Mouse (Mus musculus): ENCODE measurements around the gene Ovol1. TPM values are rescaled to one million over a fixed set of nuclear protein-coding genes. Genes with fewer than 3 reads are reported as not detected.
A peak's percentile ranks its signal among the peaks of the same experiment; 100 is the strongest.

The Ovol1 gene
- polyA plus RNA-seq, 1 experiment from 2014 or later = 1.6 TPM

GRCm38 (mm10) chr19:5589159-5589558, 28.7 kb upstream of the Ovol1 start:
- no peaks in the 10 kb centered on the region for H3K4me1 ChIP-seq
- no peaks in the 10 kb centered on the region for H3K36me3 ChIP-seq
- H3K9me3 ChIP-seq = no peaks in the 10 kb centered on the region
- no peak overlapping the region for H3K4me3 ChIP-seq
- no peak overlapping the region for H3K27ac ChIP-seq
- H3K9ac ChIP-seq = no peak overlapping the region
- WGBS = 76% methylated on average over 9 of the region's 9 CpGs
- H3K4me2 ChIP-seq (replicated peaks) = no peak overlapping the region
- H3K27me3 ChIP-seq = no peaks in the 10 kb centered on the region
- ATAC-seq (ENCODE audit: insufficient number of reproducible peaks, insufficient read depth, low FRiP score, low TSS enrichment) = no peak

DNA sequence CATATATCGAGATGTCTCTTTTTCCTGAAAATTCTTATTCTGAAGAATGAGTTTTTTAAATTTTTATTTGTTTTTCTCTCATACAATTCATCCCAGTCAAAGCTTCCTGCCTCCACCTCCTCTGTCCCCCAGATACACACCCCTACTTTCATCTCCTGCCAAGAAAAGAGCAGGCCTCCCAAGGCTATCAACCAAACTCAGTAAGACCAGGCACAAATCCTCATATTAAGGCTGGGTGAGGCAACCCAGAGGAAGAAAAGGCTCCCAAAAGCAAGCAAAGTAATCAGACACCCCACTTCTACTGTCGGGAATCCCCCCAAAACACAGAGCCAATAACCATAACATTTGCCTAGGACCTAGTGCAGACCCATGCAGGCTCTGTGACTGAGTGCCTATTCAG, 21.5 kb upstream of the Ovol1 start:
- WGBS = 82% methylated on average over 2 of the region's 2 CpGs
- no peaks in the 10 kb centered on the region for H3K4me1 ChIP-seq
- H3K9me3 ChIP-seq = no peaks in the 10 kb centered on the region
- ATAC-seq (ENCODE audit: insufficient number of reproducible peaks, insufficient read depth, low FRiP score, low TSS enrichment) = no peak
- no peak overlapping the region for H3K9ac ChIP-seq
- no peaks in the 10 kb centered on the region for H3K36me3 ChIP-seq
- H3K27ac ChIP-seq = no peak overlapping the region
- H3K27me3 ChIP-seq = no peaks in the 10 kb centered on the region
- no peak overlapping the region for H3K4me2 ChIP-seq (replicated peaks)
- H3K4me3 ChIP-seq = no peak overlapping the region

GRCm38 (mm10) chr19:5580776-5581175, 20.3 kb upstream of the Ovol1 start:
- Histone ChIP-seq H3K27ac (no peak overlapping the region), H3K9ac (no peak overlapping the region), H3K4me3 (no peak overlapping the region), H3K4me1 (no peaks in the 10 kb centered on the region), H3K36me3 (no peaks in the 10 kb centered on the region), H3K27me3 (no peaks in the 10 kb centered on the region), H3K4me2 (replicated peaks) (no peak overlapping the region), H3K9me3 (no peaks in the 10 kb centered on the region)
- no peak for ATAC-seq (ENCODE audit: insufficient number of reproducible peaks, insufficient read depth, low FRiP score, low TSS enrichment)
- 85% methylated on average over 6 of the region's 6 CpGs for WGBS

DNA sequence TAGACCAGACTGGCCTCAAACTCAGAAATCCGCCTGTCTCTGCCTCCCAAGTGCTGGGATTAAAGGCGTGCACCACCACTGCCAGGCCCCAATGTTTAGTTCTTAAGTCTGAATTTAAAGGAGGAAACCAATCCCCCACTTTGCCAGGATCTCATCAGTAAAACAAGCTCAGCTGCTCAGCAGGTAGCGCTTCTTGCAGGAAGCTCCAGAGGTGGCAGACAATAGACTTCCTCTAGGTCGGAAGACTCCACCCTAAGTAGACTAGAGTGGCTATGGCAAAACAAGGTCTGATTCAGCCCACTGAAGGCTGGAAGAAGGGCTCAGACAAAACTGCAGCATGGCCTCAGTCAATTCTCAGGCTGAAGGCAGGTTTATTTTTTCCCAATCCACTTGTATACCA, 19.5 kb upstream of the Ovol1 start:
- Histone ChIP-seq H3K9me3 (no peaks in the 10 kb centered on the region), H3K36me3 (no peaks in the 10 kb centered on the region), H3K4me2 (replicated peaks) (no peak overlapping the region), H3K4me1 (no peaks in the 10 kb centered on the region), H3K27ac (no peak overlapping the region), H3K27me3 (no peaks in the 10 kb centered on the region), H3K4me3 (no peak overlapping the region), H3K9ac (no peak overlapping the region)
- WGBS = 74% methylated on average over 4 of the region's 4 CpGs
- ATAC-seq (ENCODE audit: insufficient number of reproducible peaks, insufficient read depth, low FRiP score, low TSS enrichment) = no peak

GRCm38 (mm10) chr19:5575336-5575735, 14.9 kb upstream of the Ovol1 start:
- no peak for ATAC-seq (ENCODE audit: insufficient number of reproducible peaks, insufficient read depth, low FRiP score, low TSS enrichment)
- Histone ChIP-seq H3K4me3 (no peak overlapping the region), H3K4me1 (no peaks in the 10 kb centered on the region), H3K27me3 (peaks cover 3% of the 10 kb centered on the region; the same call in 1 of the 2 replicates), H3K27ac (no peak overlapping the region), H3K9me3 (no peaks in the 10 kb centered on the region), H3K36me3 (no peaks in the 10 kb centered on the region), H3K4me2 (replicated peaks) (no peak overlapping the region), H3K9ac (no peak overlapping the region)
- 88% methylated on average over 1 of the region's 1 CpGs for WGBS

DNA sequence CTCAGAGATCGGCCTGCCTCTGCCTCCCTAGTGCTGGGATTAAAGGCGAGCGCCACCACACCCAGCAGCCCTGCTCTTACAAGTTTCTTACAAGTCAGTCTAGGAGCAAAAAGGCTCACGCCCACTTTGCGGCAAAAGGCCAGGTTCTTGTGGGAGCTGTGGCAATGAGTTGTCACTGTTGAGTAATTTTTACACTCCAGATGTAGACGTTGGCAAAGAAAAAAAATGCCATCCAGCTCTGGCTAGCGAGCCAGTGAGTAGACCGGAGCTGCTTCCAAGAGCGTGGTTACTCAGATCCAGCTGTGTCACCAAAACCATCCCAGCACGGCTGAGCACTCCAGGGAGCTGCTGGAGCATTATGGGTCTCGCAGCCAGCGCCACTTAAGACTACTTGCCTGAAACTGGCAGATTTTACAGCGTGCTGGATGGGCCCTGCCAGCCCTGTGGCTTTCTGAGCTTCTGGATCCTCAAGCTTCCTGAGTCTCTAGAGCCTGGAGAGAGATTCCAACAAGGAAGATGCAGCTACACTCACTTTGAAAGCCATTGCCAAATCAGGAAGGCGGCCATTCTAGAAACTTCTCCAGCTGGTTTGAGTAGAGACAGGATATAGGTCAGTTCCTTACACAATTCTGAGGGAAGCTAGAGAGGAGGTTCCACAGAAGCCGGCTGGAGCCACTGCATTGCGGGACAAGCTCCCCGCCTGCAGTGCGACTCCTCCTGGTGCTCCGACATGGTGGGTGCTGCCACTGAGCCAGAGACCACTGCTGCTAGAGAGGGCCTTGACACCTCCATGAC, 12.1 kb upstream of the Ovol1 start:
- Histone ChIP-seq H3K9me3 (no peaks in the 10 kb centered on the region), H3K4me1 (peaks cover 9% of the 10 kb centered on the region), H3K9ac (no peak overlapping the region), H3K4me3 (no peak overlapping the region), H3K27me3 (peaks cover 3% of the 10 kb centered on the region; the same call in 1 of the 2 replicates), H3K4me2 (replicated peaks) (no peak overlapping the region), H3K36me3 (no peaks in the 10 kb centered on the region), H3K27ac (no peak overlapping the region)
- no peak for ATAC-seq (ENCODE audit: insufficient number of reproducible peaks, insufficient read depth, low FRiP score, low TSS enrichment)
- 85% methylated on average over 19 of the region's 19 CpGs for WGBS

DNA sequence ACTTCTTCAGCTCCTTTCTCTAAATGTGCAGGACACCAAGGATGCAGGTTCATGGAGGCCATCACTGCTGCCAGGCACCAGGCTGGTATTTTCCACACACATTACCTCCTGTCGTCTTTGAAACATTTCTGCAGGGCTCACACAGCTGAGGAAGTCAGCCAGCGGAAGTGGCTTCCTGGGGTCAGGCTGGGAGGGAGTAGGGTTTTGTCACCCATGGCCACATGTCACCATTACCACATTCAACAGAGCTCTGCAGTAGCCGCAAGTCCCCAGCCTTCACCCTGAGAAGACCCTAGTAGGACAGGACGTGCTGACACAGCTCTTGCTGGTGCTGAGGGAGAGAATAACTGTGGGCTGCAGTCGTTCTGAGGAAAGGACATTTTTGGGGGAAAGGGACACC, 11.4 kb upstream of the Ovol1 start:
- 74% methylated on average over 5 of the region's 5 CpGs for WGBS
- no peak overlapping the region for H3K9ac ChIP-seq

GRCm38 (mm10) chr19:5570353-5571246, 10.2 kb upstream of the Ovol1 start:
- Histone ChIP-seq H3K4me3 (no peak overlapping the region), H3K9me3 (no peaks in the 10 kb centered on the region), H3K4me1 (peaks cover 16% of the 10 kb centered on the region), H3K27ac (no peak overlapping the region), H3K27me3 (peaks cover 16% of the 10 kb centered on the region), H3K9ac (no peak overlapping the region), H3K4me2 (replicated peaks) (no peak overlapping the region), H3K36me3 (no peaks in the 10 kb centered on the region)
- WGBS = 85% methylated on average over 32 of the region's 32 CpGs
- no peak for ATAC-seq (ENCODE audit: insufficient number of reproducible peaks, insufficient read depth, low FRiP score, low TSS enrichment)

More for the DNA sequence above, 11.4 kb upstream of the Ovol1 start:
- ATAC-seq (ENCODE audit: insufficient number of reproducible peaks, insufficient read depth, low FRiP score, low TSS enrichment) = no peak
- H3K4me3 ChIP-seq = no peak overlapping the region
- H3K27me3 ChIP-seq = peaks cover 4% of the 10 kb centered on the region
- H3K36me3 ChIP-seq = no peaks in the 10 kb centered on the region
- H3K27ac ChIP-seq = no peak overlapping the region
- H3K9me3 ChIP-seq = no peaks in the 10 kb centered on the region
- peaks cover 15% of the 10 kb centered on the region for H3K4me1 ChIP-seq
- no peak overlapping the region for H3K4me2 ChIP-seq (replicated peaks)

DNA sequence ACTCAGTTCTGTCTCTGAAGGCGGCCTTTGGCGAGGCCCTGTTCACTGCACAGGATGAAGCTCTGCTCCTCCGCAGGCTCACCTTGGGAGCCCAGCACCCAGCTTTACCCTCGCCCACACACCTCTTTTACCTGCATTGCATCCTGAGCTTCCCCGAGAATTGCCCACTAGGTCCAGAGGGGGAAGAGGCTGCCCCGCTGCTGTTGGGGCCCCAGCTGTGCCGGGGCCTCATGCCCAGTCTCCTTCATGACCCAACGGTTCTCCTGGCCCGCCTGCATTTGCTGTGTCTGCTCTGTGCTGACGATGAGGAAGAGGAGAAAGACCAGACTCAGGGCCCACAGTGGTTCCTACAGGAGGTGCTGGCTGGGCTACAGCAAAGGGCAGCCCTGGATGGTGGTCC, 9.1 kb upstream of the Ovol1 start:
- H3K4me3 ChIP-seq = no peak overlapping the region
- H3K36me3 ChIP-seq = no peaks in the 10 kb centered on the region
- H3K9ac ChIP-seq = 0 out of 2 replicates have a peak overlapping the region, but pooled peaks have one; percentile 15
- H3K9me3 ChIP-seq = no peaks in the 10 kb centered on the region
- no peak for ATAC-seq (ENCODE audit: insufficient number of reproducible peaks, insufficient read depth, low FRiP score, low TSS enrichment)
- 96% methylated on average over 10 of the region's 10 CpGs for WGBS
- H3K4me1 ChIP-seq = peaks cover 16% of the 10 kb centered on the region
- peaks cover 18% of the 10 kb centered on the region for H3K27me3 ChIP-seq
- H3K27ac ChIP-seq = no peak overlapping the region
- no peak overlapping the region for H3K4me2 ChIP-seq (replicated peaks)

GRCm38 (mm10) chr19:5568470-5569140, 8.2 kb upstream of the Ovol1 start:
- peak; percentile 1; the same call in 1 of the 2 replicates for ATAC-seq (ENCODE audit: insufficient number of reproducible peaks, insufficient read depth, low FRiP score, low TSS enrichment)
- Histone ChIP-seq H3K9ac (peak overlapping the region; percentile 63), H3K9me3 (no peaks in the 10 kb centered on the region), H3K27me3 (peaks cover 27% of the 10 kb centered on the region), H3K4me3 (peak overlapping the region; percentile 67), H3K4me1 (peaks cover 16% of the 10 kb centered on the region), H3K4me2 (replicated peaks) (peak overlapping the region; percentile 95), H3K27ac (peak overlapping the region; percentile 79; the same call in 1 of the 2 replicates), H3K36me3 (no peaks in the 10 kb centered on the region)
- 8% methylated on average over 27 of the region's 27 CpGs for WGBS

Data from embryonic facial prominence, embryonic 12.5 days (tissue).